Mouse (Mus musculus) heart, embryonic 13.5 days (tissue): ENCODE data around the gene Rapgef2. TPM values are rescaled to one million over a fixed set of nuclear protein-coding genes. Genes with fewer than 3 reads are reported as not detected.

Experiments
- ATAC-seq: fragments of 200-750 bp; cut with Nextera tagmentation; 2 replicates; pipeline ENCODE4 v1.8.0; 2017; ENCODE audit warnings: moderate TSS enrichment; ENCODE audit not compliant: insufficient number of reproducible peaks, low FRiP score, low TSS enrichment; ENCODE audit errors: extremely low read depth
- H3K27ac ChIP-seq: fragments of 300-500 bp; sonication (generic); replicated peaks from 2 replicates; pipeline ENCODE4 v1.5.1; 2015; ENCODE audit warnings: moderate library complexity, mild to moderate bottlenecking, inconsistent platforms
- H3K27me3 ChIP-seq: fragments of 300-500 bp; sonication (generic); replicated peaks from 2 replicates; pipeline ENCODE4 v1.6.1; 2015; ENCODE audit warnings: mild to moderate bottlenecking, inconsistent platforms
- H3K36me3 ChIP-seq: fragments of 300-500 bp; sonication (generic); 2 replicates; pipeline ENCODE4 v1.6.1; 2015; ENCODE audit warnings: mild to moderate bottlenecking, inconsistent platforms
- H3K4me1 ChIP-seq: fragments of 300-500 bp; sonication (generic); 2 replicates; pipeline ENCODE4 v1.6.1; 2015; ENCODE audit warnings: inconsistent platforms
- H3K4me2 ChIP-seq: fragments of 300-500 bp; sonication (generic); 2 replicates; pipeline ENCODE4 v1.6.1; 2015; ENCODE audit warnings: inconsistent platforms, mild to moderate bottlenecking, moderate library complexity
- H3K4me3 ChIP-seq: fragments of 300-500 bp; sonication (generic); 2 replicates; pipeline ENCODE4 v1.5.1; 2015; ENCODE audit warnings: moderate library complexity, mild to moderate bottlenecking, inconsistent platforms
- H3K9ac ChIP-seq: fragments of 300-500 bp; sonication (generic); 2 replicates; pipeline ENCODE4 v1.6.1; 2015; ENCODE audit warnings: inconsistent platforms, mild to moderate bottlenecking, moderate library complexity
- H3K9me3 ChIP-seq: fragments of 300-500 bp; sonication (generic); 2 replicates; pipeline ENCODE4 v1.6.1; 2016; ENCODE audit warnings: inconsistent platforms
- WGBS: fragments of 180-500 bp; shearing (Covaris S2); methylation state at CpG from one replicate; pipeline ENCODE4 v1.1.7; 2015; ENCODE audit warnings: mixed read lengths; 5-methylcytosine and 5-hydroxymethylcytosine counted together
- polyA plus RNA-seq: library from polyadenylated mRNA; unstranded; fragments of >200 nt; fragmentation: Nextera tagmentation; extraction: Ambion mirVana; gene quantifications from 2 replicates; pipeline ENCODE4 v1.2.1, GENCODE M21; 2015

Gene Rapgef2
- polyA plus RNA-seq, 1 experiment from 2014 or later: 4.1 TPM

GRCm38 (mm10) chr3:79158254-79158653 is 128.1 kb downstream of the Rapgef2 start:
- Histone ChIP-seq H3K9me3 (no peaks in the 10 kb centered on the region), H3K4me1 (peaks cover 47% of the 10 kb centered on the region), H3K4me3 (no peak overlapping the region), H3K27me3 (no peaks in the 10 kb centered on the region), H3K36me3 (no peaks in the 10 kb centered on the region), H3K9ac (no peak overlapping the region), H3K4me2 (no peak overlapping the region), H3K27ac (no peak overlapping the region)
- no peak for ATAC-seq

- peaks cover 9% of the 10 kb centered on the region for H3K36me3 ChIP-seq
- WGBS: 47% methylated on average over 5 of the region's 5 CpGs
- H3K4me2 ChIP-seq: no peak overlapping the region
- peaks cover 19% of the 10 kb centered on the region for H3K4me1 ChIP-seq
- H3K9me3 ChIP-seq: no peaks in the 10 kb centered on the region
- no peaks in the 10 kb centered on the region for H3K27me3 ChIP-seq
- H3K27ac ChIP-seq: peak overlapping the region; percentile 34
- no peak for ATAC-seq
- no peak overlapping the region for H3K4me3 ChIP-seq
- H3K9ac ChIP-seq: no peak overlapping the region
Observed at GRCm38 (mm10) chr3:79153039-79153487, 133.3 kb downstream of the Rapgef2 start.

- no peak for ATAC-seq
- Histone ChIP-seq H3K9ac (peak overlapping the region; percentile 81), H3K4me3 (peak overlapping the region; percentile 43), H3K4me1 (peaks cover 65% of the 10 kb centered on the region), H3K36me3 (peaks cover 3% of the 10 kb centered on the region; the same call in 1 of the 2 replicates), H3K4me2 (peak overlapping the region; percentile 70), H3K9me3 (no peaks in the 10 kb centered on the region), H3K27me3 (no peaks in the 10 kb centered on the region), H3K27ac (peak overlapping the region; percentile 94)
- 19% methylated on average over 10 of the region's 10 CpGs for WGBS
Observed at GRCm38 (mm10) chr3:79145407-79146055, 140.8 kb downstream of the Rapgef2 start.

- peak overlapping the region; percentile 43 for H3K4me3 ChIP-seq
- no peaks in the 10 kb centered on the region for H3K9me3 ChIP-seq
- peak overlapping the region; percentile 94 for H3K27ac ChIP-seq
- H3K36me3 ChIP-seq: no peaks in the 10 kb centered on the region
- no peak for ATAC-seq
- H3K9ac ChIP-seq: peak overlapping the region; percentile 81
- peaks cover 72% of the 10 kb centered on the region for H3K4me1 ChIP-seq
- WGBS: 15% methylated on average over 13 of the region's 13 CpGs
- no peaks in the 10 kb centered on the region for H3K27me3 ChIP-seq
- H3K4me2 ChIP-seq: peak overlapping the region; percentile 70
Observed at GRCm38 (mm10) chr3:79144672-79145406, 141.5 kb downstream of the Rapgef2 start.

GRCm38 (mm10) chr3:79144085-79144484 is 142.2 kb downstream of the Rapgef2 start:
- H3K9me3 ChIP-seq: no peaks in the 10 kb centered on the region
- H3K4me3 ChIP-seq: peak overlapping the region; percentile 43; the same call in 1 of the 2 replicates
- no peaks in the 10 kb centered on the region for H3K36me3 ChIP-seq
- H3K27me3 ChIP-seq: no peaks in the 10 kb centered on the region
- H3K4me2 ChIP-seq: peak overlapping the region; percentile 70
- H3K4me1 ChIP-seq: peaks cover 77% of the 10 kb centered on the region
- H3K9ac ChIP-seq: peak overlapping the region; percentile 81
- no peak for ATAC-seq
- 65% methylated on average over 6 of the region's 6 CpGs for WGBS
- H3K27ac ChIP-seq: peak overlapping the region; percentile 94

GRCm38 (mm10) chr3:79139245-79139644 is 147.1 kb downstream of the Rapgef2 start:
- no peak for ATAC-seq
- WGBS: 21% methylated on average over 3 of the region's 3 CpGs
- H3K4me2 ChIP-seq: peak overlapping the region; percentile 12; the same call in 1 of the 2 replicates
- H3K4me1 ChIP-seq: peaks cover 58% of the 10 kb centered on the region
- no peaks in the 10 kb centered on the region for H3K36me3 ChIP-seq
- peak overlapping the region; percentile 73 for H3K27ac ChIP-seq
- H3K27me3 ChIP-seq: no peaks in the 10 kb centered on the region
- no peak overlapping the region for H3K4me3 ChIP-seq
- H3K9ac ChIP-seq: no peak overlapping the region
- H3K9me3 ChIP-seq: no peaks in the 10 kb centered on the region

- H3K27me3 ChIP-seq: no peaks in the 10 kb centered on the region
- no peak overlapping the region for H3K4me2 ChIP-seq
- no peak for ATAC-seq
- no peaks in the 10 kb centered on the region for H3K36me3 ChIP-seq
- peaks cover 54% of the 10 kb centered on the region for H3K4me1 ChIP-seq
- no peak overlapping the region for H3K4me3 ChIP-seq
- H3K27ac ChIP-seq: no peak overlapping the region
- H3K9me3 ChIP-seq: no peaks in the 10 kb centered on the region
- H3K9ac ChIP-seq: no peak overlapping the region
Observed at GRCm38 (mm10) chr3:79138601-79139000, 147.7 kb downstream of the Rapgef2 start.

GRCm38 (mm10) chr3:79130991-79131390 is 155.3 kb downstream of the Rapgef2 start:
- no peak overlapping the region for H3K27ac ChIP-seq
- H3K4me1 ChIP-seq: peaks cover 36% of the 10 kb centered on the region
- no peaks in the 10 kb centered on the region for H3K9me3 ChIP-seq
- no peak overlapping the region for H3K9ac ChIP-seq
- H3K36me3 ChIP-seq: peaks cover 3% of the 10 kb centered on the region; the same call in 1 of the 2 replicates
- H3K27me3 ChIP-seq: no peaks in the 10 kb centered on the region
- no peak for ATAC-seq
- no peak overlapping the region for H3K4me2 ChIP-seq
- H3K4me3 ChIP-seq: no peak overlapping the region
- 71% methylated on average over 3 of the region's 3 CpGs for WGBS

GRCm38 (mm10) chr3:79129044-79129600 is 157.2 kb downstream of the Rapgef2 start:
- Histone ChIP-seq H3K36me3 (peaks cover 3% of the 10 kb centered on the region; the same call in 1 of the 2 replicates), H3K9ac (no peak overlapping the region), H3K27ac (no peak overlapping the region), H3K4me2 (no peak overlapping the region), H3K27me3 (no peaks in the 10 kb centered on the region), H3K9me3 (no peaks in the 10 kb centered on the region), H3K4me1 (peaks cover 25% of the 10 kb centered on the region), H3K4me3 (no peak overlapping the region)
- ATAC-seq: no peak
- 40% methylated on average over 6 of the region's 6 CpGs for WGBS

GRCm38 (mm10) chr3:79127797-79128196 is 158.5 kb downstream of the Rapgef2 start:
- Histone ChIP-seq H3K27ac (no peak overlapping the region), H3K4me2 (no peak overlapping the region)

GRCm38 (mm10) chr3:79126857-79127256 is 159.5 kb downstream of the Rapgef2 start:
- no peak overlapping the region for H3K9ac ChIP-seq
- WGBS: 67% methylated on average over 6 of the region's 6 CpGs
- no peak for ATAC-seq
- no peak overlapping the region for H3K27ac ChIP-seq
- no peak overlapping the region for H3K4me3 ChIP-seq
- no peaks in the 10 kb centered on the region for H3K27me3 ChIP-seq
- peaks cover 27% of the 10 kb centered on the region for H3K4me1 ChIP-seq
- no peak overlapping the region for H3K4me2 ChIP-seq
- H3K36me3 ChIP-seq: peaks cover 3% of the 10 kb centered on the region; the same call in 1 of the 2 replicates
- no peaks in the 10 kb centered on the region for H3K9me3 ChIP-seq

More at GRCm38 (mm10) chr3:79127797-79128196, 158.5 kb downstream of the Rapgef2 start:
- H3K36me3 ChIP-seq: peaks cover 3% of the 10 kb centered on the region; the same call in 1 of the 2 replicates
- 68% methylated on average over 2 of the region's 2 CpGs for WGBS
- no peak for ATAC-seq
- H3K9me3 ChIP-seq: no peaks in the 10 kb centered on the region
- peaks cover 25% of the 10 kb centered on the region for H3K4me1 ChIP-seq
- H3K9ac ChIP-seq: no peak overlapping the region
- no peaks in the 10 kb centered on the region for H3K27me3 ChIP-seq
- no peak overlapping the region for H3K4me3 ChIP-seq
